Mouse (Mus musculus) CH12.LX (cell line): Measurements from ENCODE around the gene Fkbp7. TPM values are rescaled to one million over a fixed set of nuclear protein-coding genes. Genes with fewer than 3 reads are reported as not detected.
A peak's percentile ranks its signal among the peaks of the same experiment; 100 is the strongest.

Experiments
- DNase-seq: peaks from one replicate; pipeline ENCODE4 v3.0.0-alpha.2; 2013; ENCODE audit errors: extremely low read depth
- H3K27ac ChIP-seq: 2 replicates; pipeline ENCODE4 v1.5.1; 2012; ENCODE audit warnings: low read depth, mild to moderate bottlenecking, control low read depth, moderate library complexity; ENCODE audit not compliant: insufficient read depth
- H3K27me3 ChIP-seq: replicated peaks from 2 replicates; pipeline ENCODE3; 2012; ENCODE audit warnings: inconsistent platforms
- H3K36me3 ChIP-seq, 2 experiments: replicated peaks in 1 of 2; 2 replicates each; pipeline versions ENCODE3 to v1.6.1; 2012; ENCODE audit warnings: inconsistent platforms in 1 of 2, low read length in 1 of 2, mild to moderate bottlenecking in 1 of 2, mixed read lengths in 1 of 2, moderate library complexity in 1 of 2; ENCODE audit not compliant: control insufficient read depth in 1 of 2, insufficient read depth in 1 of 2
- H3K4me1 ChIP-seq, 2 experiments: 2 replicates each; pipeline ENCODE4 v1.6.1; 2012; ENCODE audit warnings: inconsistent platforms in 1 of 2, moderate library complexity in 1 of 2; ENCODE audit not compliant: insufficient read depth in 2 of 2, control insufficient read depth in 1 of 2
- H3K4me2 ChIP-seq: 2 replicates; pipeline ENCODE4 v1.6.1; 2012; ENCODE audit warnings: low read depth, mild to moderate bottlenecking, control low read depth; ENCODE audit not compliant: poor library complexity, insufficient read depth, severe bottlenecking
- H3K4me3 ChIP-seq, 3 experiments: fragments of 150-350 bp in 1 of 3; sonication (generic) in 1 of 3; replicated peaks in 1 of 3; 2 replicates each; pipeline versions ENCODE3 to v1.5.1; 2011 to 2012; ENCODE audit warnings: low read depth in 2 of 3, low read length in 2 of 3, mild to moderate bottlenecking in 2 of 3, moderate library complexity in 2 of 3, control low read depth in 1 of 3, improper control_type of control experiment in 1 of 3, inconsistent platforms in 1 of 3, mixed read lengths in 1 of 3; ENCODE audit not compliant: poor library complexity in 1 of 3
- H3K79me2 ChIP-seq: replicated peaks from 2 replicates; pipeline ENCODE4 v1.6.1; 2012; ENCODE audit warnings: mild to moderate bottlenecking, moderate library complexity; ENCODE audit not compliant: control insufficient read depth, poor library complexity, insufficient read depth, severe bottlenecking; ENCODE audit errors: extremely low read depth
- H3K9ac ChIP-seq: 2 replicates; pipeline ENCODE4 v1.6.1; 2012; ENCODE audit warnings: low read depth, mild to moderate bottlenecking, control low read depth, moderate library complexity; ENCODE audit not compliant: insufficient read depth
- H3K9me3 ChIP-seq: replicated peaks from 2 replicates; pipeline ENCODE3; 2012; ENCODE audit warnings: low read length, inconsistent platforms, mixed read lengths
- BHLHE40 ChIP-seq: IDR thresholded peaks from 2 replicates; pipeline ENCODE4 v1.6.1; 2011; ENCODE audit warnings: mild to moderate bottlenecking, low read depth, low read length, improper control_type of control experiment
- CHD2 ChIP-seq: IDR thresholded peaks from 2 replicates; pipeline ENCODE4 v1.6.1; 2011; ENCODE audit warnings: low read length, improper control_type of control experiment
- CTCF ChIP-seq, 2 experiments: IDR thresholded peaks in 1 of 2; conservative IDR thresholded peaks in 1 of 2; 2 replicates each; pipeline ENCODE4 v1.5.1; 2011 to 2012; ENCODE audit warnings: low read depth in 2 of 2, low read length in 2 of 2, improper control_type of control experiment in 1 of 2, inconsistent platforms in 1 of 2, mild to moderate bottlenecking in 1 of 2, moderate library complexity in 1 of 2
- E2F4 ChIP-seq: IDR thresholded peaks from 2 replicates; pipeline ENCODE4 v1.6.1; 2011; ENCODE audit warnings: low read depth, low read length, improper control_type of control experiment; ENCODE audit not compliant: insufficient replicate concordance
- ELF1 ChIP-seq: IDR thresholded peaks from 2 replicates; pipeline ENCODE4 v1.6.1; 2014; ENCODE audit warnings: low read depth, mild to moderate bottlenecking, inconsistent platforms, low read length, improper control_type of control experiment
- EP300 ChIP-seq: IDR thresholded peaks from 2 replicates; pipeline ENCODE4 v1.6.1; 2011; ENCODE audit warnings: low read length, improper control_type of control experiment
- HCFC1 ChIP-seq: IDR thresholded peaks from 2 replicates; pipeline ENCODE4 v1.6.1; 2012; ENCODE audit warnings: low read depth, mild to moderate bottlenecking, inconsistent platforms, low read length, improper control_type of control experiment
- JUND ChIP-seq: conservative IDR thresholded peaks from 2 replicates; pipeline ENCODE4 v1.6.1; 2011; ENCODE audit warnings: low read depth, low read length, improper control_type of control experiment
- MYC ChIP-seq: IDR thresholded peaks from 2 replicates; pipeline ENCODE4 v1.6.1; 2011; ENCODE audit warnings: low read depth, mild to moderate bottlenecking, improper control_type of control experiment, low read length
- NELFE ChIP-seq: IDR thresholded peaks from 2 replicates; pipeline ENCODE4 v1.6.1; 2011; ENCODE audit warnings: low read depth, low read length, improper control_type of control experiment
- RAD21 ChIP-seq: IDR thresholded peaks from 2 replicates; pipeline ENCODE4 v1.6.1; 2011; ENCODE audit warnings: low read depth, mild to moderate bottlenecking, low read length, improper control_type of control experiment, moderate library complexity
- SIN3A ChIP-seq: IDR thresholded peaks from 2 replicates; pipeline ENCODE4 v1.6.1; 2012; ENCODE audit warnings: low read length, improper control_type of control experiment, inconsistent platforms
- SMC3 ChIP-seq: IDR thresholded peaks from 2 replicates; pipeline ENCODE4 v1.6.1; 2011; ENCODE audit warnings: low read depth, low read length, improper control_type of control experiment
- TBP ChIP-seq: conservative IDR thresholded peaks from 2 replicates; pipeline ENCODE4 v1.6.1; 2011; ENCODE audit warnings: low read depth, low read length, improper control_type of control experiment
- TCF12 ChIP-seq: IDR thresholded peaks from 2 replicates; pipeline ENCODE4 v1.6.1; 2014; ENCODE audit warnings: low read depth, mild to moderate bottlenecking, inconsistent platforms, low read length, improper control_type of control experiment
- ZC3H11A ChIP-seq: IDR thresholded peaks from 2 replicates; pipeline ENCODE4 v1.6.1; 2012; ENCODE audit warnings: low read depth, mild to moderate bottlenecking, inconsistent platforms, low read length, improper control_type of control experiment
- ZNF384 ChIP-seq: IDR thresholded peaks from 2 replicates; pipeline ENCODE4 v1.6.1; 2012; ENCODE audit warnings: low read depth, low read length, improper control_type of control experiment, inconsistent platforms
- dilution Hi-C: fragments of 300-500 bp; cut with MboI; formaldehyde crosslinking; loops from 2 replicates; pipeline ENCODE4 v1.14.3; 2020; ENCODE audit warnings: low sequenced_read_pairs; ENCODE audit not compliant: extremely low pct_unique_long_range_greater_than_20kb, extremely low pct_ligation_motif_present
- in situ Hi-C: fragments of 300-500 bp; cut with MboI; formaldehyde crosslinking; loops from 3 replicates; pipeline ENCODE4 v1.14.3; 2019; ENCODE audit warnings: low sequenced_read_pairs, low pct_ligation_motif_present, low pct_unique_long_range_greater_than_20kb, mixed read lengths
- polyA plus RNA-seq: library from polyadenylated mRNA; unstranded; fragments of >175 nt; gene quantifications from 2 replicates; pipeline ENCODE4 v1.2.1, GENCODE M21; 2012; ENCODE audit warnings: low read depth; ENCODE audit not compliant: insufficient read length
- total RNA-seq, 2 experiments: library from RNA; depleted of rRNA; stranded (reverse); fragments of 300-350 nt in 1 of 2; fragments of >200 nt in 1 of 2; gene quantifications; 2 replicates each; pipeline ENCODE4 v1.2.3; 2012 to 2014

Fkbp7 gene
- total and polyA plus RNA-seq, 3 experiments: 1.5 to 1.7 (median 1.5) TPM

GRCm38 (mm10) chr2:76618078-76618477 is 54.8 kb downstream of the Fkbp7 start:
- H3K36me3 ChIP-seq: no peaks in the 10 kb centered on the region
- no peak for TF ChIP-seq MYC
- no peak for TF ChIP-seq TCF12
- no peak for TF ChIP-seq JUND
- no peak for TF ChIP-seq SIN3A
- 0 out of 2 replicates have a peak, but pooled peaks have one; percentile 26 for TF ChIP-seq NELFE
- TF ChIP-seq EP300: no peak
- TF ChIP-seq E2F4: no peak
- TF ChIP-seq CHD2: no peak
- no peak for TF ChIP-seq ZC3H11A
- TF ChIP-seq ZNF384: no peak
- TF ChIP-seq BHLHE40: no peak
- peak; percentile 65 to 74; a peak in 3 of 4 replicates for TF ChIP-seq CTCF (conservative IDR thresholded peaks at IDR 0.05 in 1 of 2, IDR thresholded peaks at IDR 0.05 in 1 of 2; ENCODE audit: low read depth in 2 of 2, low read length in 2 of 2)
- TF ChIP-seq TBP: no peak
- no peak for TF ChIP-seq HCFC1
- peak; percentile 60 for TF ChIP-seq RAD21
- TF ChIP-seq ELF1: no peak
- TF ChIP-seq SMC3: peak; percentile 67
- TF ChIP-seq, all 38 proteins: peak for 4
- Histone ChIP-seq H3K4me1 (no peaks in the 10 kb centered on the region), H3K27ac (no peak overlapping the region), H3K79me2 (no peaks in the 10 kb centered on the region), H3K9ac (no peak overlapping the region), H3K9me3 (no peaks in the 10 kb centered on the region), H3K4me2 (no peak overlapping the region), H3K4me3 (no peak overlapping the region), H3K27me3 (no peaks in the 10 kb centered on the region)
- peak; percentile 39 for DNase-seq
- in situ Hi-C loops: no loop called here
- dilution Hi-C loops: no loop called here

Other genes with a start within 250 kb of the Fkbp7 start
- gene Prkra, start 25.1 kb downstream of the Fkbp7 start, total RNA-seq (2012; rRNA removed): 5.6 and 8.4 TPM in 2 replicates
- gene Prkra, start 25.1 kb downstream of the Fkbp7 start, total RNA-seq (2014; rRNA removed): 13.5 and 13.7 TPM in 2 replicates
- gene Prkra, start 25.1 kb downstream of the Fkbp7 start, polyA plus RNA-seq: 6.8 and 7.0 TPM in 2 replicates
- not detected in 2 replicates for gene Pjvk, start 24.6 kb downstream of the Fkbp7 start, total RNA-seq (2012; rRNA removed)
- not detected in 2 replicates for gene Pjvk, start 24.6 kb downstream of the Fkbp7 start, total RNA-seq (2014; rRNA removed)
- gene Pjvk, start 24.6 kb downstream of the Fkbp7 start, polyA plus RNA-seq: not detected in 2 replicates
- 12.1 and 16.9 TPM in 2 replicates for gene Plekha3, start 2.2 kb upstream of the Fkbp7 start, total RNA-seq (2012; rRNA removed)
- gene Plekha3, start 2.2 kb upstream of the Fkbp7 start, total RNA-seq (2014; rRNA removed): 38.6 and 43.8 TPM in 2 replicates
- 28.4 and 30.0 TPM in 2 replicates for gene Plekha3, start 2.2 kb upstream of the Fkbp7 start, polyA plus RNA-seq